Mouse (Mus musculus): ENCODE results near the gene Cox15. TPM values are rescaled to one million over a fixed set of nuclear protein-coding genes. Genes with fewer than 3 reads are reported as not detected.

Cox15 gene
- total and polyA plus RNA-seq, 2 experiments from 2014 or later = 11.0 to 25.7 TPM

- DNase-seq (ENCODE audit: low spot score) = no peak
- Histone ChIP-seq H3K4me2 (ENCODE audit: low read depth, low read length) (no peak overlapping the region), H3K27ac (no peak overlapping the region), H3K4me1 (ENCODE audit: insufficient read depth, low read length) (no peaks in the 10 kb centered on the region), H3K9me3 (ENCODE audit: low read length) (no peaks in the 10 kb centered on the region), H3K9ac (replicated peaks; ENCODE audit: low read length) (no peak overlapping the region), H3K27me3 (ENCODE audit: insufficient read depth, low read length) (no peaks in the 10 kb centered on the region), H3K36me3 (ENCODE audit: insufficient read depth, low read length) (peaks cover 56% of the 10 kb centered on the region), H3K4me3 (ENCODE audit: low read length) (no peak overlapping the region)
- no peak for TF ChIP-seq CTCF (IDR thresholded peaks at IDR 0.05; ENCODE audit: low read depth)
- no peak for ATAC-seq
- WGBS = 93% methylated on average over 3 of the region's 3 CpGs
Observed at GRCm38 (mm10) chr19:43745740-43746139, 7.1 kb downstream of the Cox15 start.

GRCm38 (mm10) chr19:43743401-43743800 is 9.4 kb downstream of the Cox15 start:
- H3K4me2 ChIP-seq (ENCODE audit: low read depth, low read length) = no peak overlapping the region
- no peak overlapping the region for H3K9ac ChIP-seq (replicated peaks; ENCODE audit: low read length)
- ATAC-seq (no peak), DNase-seq (ENCODE audit: low spot score) (no peak)
- no peaks in the 10 kb centered on the region for H3K9me3 ChIP-seq (ENCODE audit: low read length)
- peaks cover 43% of the 10 kb centered on the region for H3K36me3 ChIP-seq (ENCODE audit: insufficient read depth, low read length)
- TF ChIP-seq CTCF (IDR thresholded peaks at IDR 0.05; ENCODE audit: low read depth) = no peak
- 95% methylated on average over 7 of the region's 7 CpGs for WGBS
- H3K4me3 ChIP-seq (ENCODE audit: low read length) = no peak overlapping the region
- no peak overlapping the region for H3K27ac ChIP-seq
- H3K4me1 ChIP-seq (ENCODE audit: insufficient read depth, low read length) = no peaks in the 10 kb centered on the region
- H3K27me3 ChIP-seq (ENCODE audit: insufficient read depth, low read length) = no peaks in the 10 kb centered on the region

DNA sequence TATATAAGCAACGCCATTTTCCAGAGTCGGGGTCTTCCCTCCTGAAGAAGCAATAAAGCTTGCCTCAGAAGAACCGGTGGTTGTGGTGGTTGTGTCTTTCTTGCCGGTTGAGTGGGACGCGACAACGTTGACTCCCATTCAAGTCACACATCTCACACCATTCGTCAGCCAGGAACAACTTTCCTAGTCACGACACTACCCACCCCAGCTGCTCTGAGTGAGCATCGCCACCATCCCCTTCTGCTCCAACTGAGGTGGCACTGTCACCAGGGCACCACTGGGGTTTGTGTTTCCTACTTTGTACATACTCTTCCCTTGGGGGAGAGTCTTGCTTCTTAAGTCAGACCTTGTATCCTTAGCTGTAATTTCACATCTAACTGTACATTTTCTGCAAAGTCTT is 14.4 kb downstream of the Cox15 start:
- WGBS = 96% methylated on average over 10 of the region's 10 CpGs
- no peak for DNase-seq (ENCODE audit: low spot score)
- H3K36me3 ChIP-seq (ENCODE audit: insufficient read depth, low read length) = peaks cover 45% of the 10 kb centered on the region

DNA sequence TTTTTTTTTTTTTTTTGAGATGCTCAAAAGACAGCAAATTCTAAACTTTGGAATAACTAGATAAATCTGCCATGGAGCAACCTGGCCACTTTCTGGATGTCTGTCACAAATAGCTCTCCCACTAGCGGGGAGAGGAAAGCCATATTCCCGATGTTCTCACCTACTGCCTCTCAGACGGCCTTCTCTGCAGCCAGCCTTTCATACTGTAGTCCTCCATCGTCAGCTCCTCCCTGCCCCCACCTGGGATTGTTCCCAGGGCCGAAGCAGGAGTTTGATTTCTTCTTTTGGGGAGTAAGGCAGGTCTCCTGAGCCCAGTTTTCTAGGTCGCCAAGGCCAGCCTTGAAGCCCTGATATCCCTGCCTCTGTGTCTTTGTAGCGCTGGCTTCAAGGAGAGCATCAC is 21.6 kb downstream of the Cox15 start:
- 71% methylated on average over 7 of the region's 7 CpGs for WGBS
- H3K4me2 ChIP-seq (ENCODE audit: low read depth, low read length) = no peak overlapping the region
- no peak for TF ChIP-seq CTCF (IDR thresholded peaks at IDR 0.05; ENCODE audit: low read depth)
- H3K36me3 ChIP-seq (ENCODE audit: insufficient read depth, low read length) = peaks cover 21% of the 10 kb centered on the region
- no peaks in the 10 kb centered on the region for H3K27me3 ChIP-seq (ENCODE audit: insufficient read depth, low read length)
- no peaks in the 10 kb centered on the region for H3K9me3 ChIP-seq (ENCODE audit: low read length)
- no peak overlapping the region for H3K4me3 ChIP-seq (ENCODE audit: low read length)
- H3K27ac ChIP-seq = no peak overlapping the region
- H3K9ac ChIP-seq (replicated peaks; ENCODE audit: low read length) = no peak overlapping the region
- no peaks in the 10 kb centered on the region for H3K4me1 ChIP-seq (ENCODE audit: insufficient read depth, low read length)
- DNase-seq (ENCODE audit: low spot score) (no peak), ATAC-seq (no peak)

More for the DNA sequence above, 14.4 kb downstream of the Cox15 start:
- no peaks in the 10 kb centered on the region for H3K27me3 ChIP-seq (ENCODE audit: insufficient read depth, low read length)
- no peak for TF ChIP-seq CTCF (IDR thresholded peaks at IDR 0.05; ENCODE audit: low read depth)
- H3K4me2 ChIP-seq (ENCODE audit: low read depth, low read length) = no peak overlapping the region
- H3K4me3 ChIP-seq (ENCODE audit: low read length) = no peak overlapping the region
- no peak overlapping the region for H3K9ac ChIP-seq (replicated peaks; ENCODE audit: low read length)
- no peak for ATAC-seq
- no peaks in the 10 kb centered on the region for H3K4me1 ChIP-seq (ENCODE audit: insufficient read depth, low read length)
- no peaks in the 10 kb centered on the region for H3K9me3 ChIP-seq (ENCODE audit: low read length)
- no peak overlapping the region for H3K27ac ChIP-seq

- no peak overlapping the region for H3K9ac ChIP-seq (replicated peaks; ENCODE audit: low read length)
- H3K4me2 ChIP-seq (ENCODE audit: low read depth, low read length) = peak overlapping the region; percentile 43; the same call in 1 of the 2 replicates
- no peaks in the 10 kb centered on the region for H3K27me3 ChIP-seq (ENCODE audit: insufficient read depth, low read length)
- H3K4me3 ChIP-seq (ENCODE audit: low read length) = peak overlapping the region; percentile 12; the same call in 1 of the 2 replicates
- 39% methylated on average over 8 of the region's 8 CpGs for WGBS
- H3K27ac ChIP-seq = no peak overlapping the region
- H3K9me3 ChIP-seq (ENCODE audit: low read length) = no peaks in the 10 kb centered on the region
- TF ChIP-seq CTCF (IDR thresholded peaks at IDR 0.05; ENCODE audit: low read depth) = no peak
- ATAC-seq (no peak), DNase-seq (ENCODE audit: low spot score) (no peak)
- H3K4me1 ChIP-seq (ENCODE audit: insufficient read depth, low read length) = no peaks in the 10 kb centered on the region
- peaks cover 24% of the 10 kb centered on the region for H3K36me3 ChIP-seq (ENCODE audit: insufficient read depth, low read length)
Observed at GRCm38 (mm10) chr19:43730037-43730428, 22.8 kb downstream of the Cox15 start.

GRCm38 (mm10) chr19:43729296-43730036 is 23.3 kb downstream of the Cox15 start:
- TF ChIP-seq CTCF (IDR thresholded peaks at IDR 0.05; ENCODE audit: low read depth) = no peak
- Histone ChIP-seq H3K36me3 (ENCODE audit: insufficient read depth, low read length) (peaks cover 24% of the 10 kb centered on the region), H3K4me2 (ENCODE audit: low read depth, low read length) (peak overlapping the region; percentile 43), H3K4me1 (ENCODE audit: insufficient read depth, low read length) (no peaks in the 10 kb centered on the region), H3K9me3 (ENCODE audit: low read length) (no peaks in the 10 kb centered on the region), H3K9ac (replicated peaks; ENCODE audit: low read length) (no peak overlapping the region), H3K27me3 (ENCODE audit: insufficient read depth, low read length) (no peaks in the 10 kb centered on the region), H3K4me3 (ENCODE audit: low read length) (peak overlapping the region; percentile 12; the same call in 1 of the 2 replicates), H3K27ac (no peak overlapping the region)
- 44% methylated on average over 22 of the region's 22 CpGs for WGBS
- DNase-seq (ENCODE audit: low spot score) (no peak), ATAC-seq (no peak)

DNA sequence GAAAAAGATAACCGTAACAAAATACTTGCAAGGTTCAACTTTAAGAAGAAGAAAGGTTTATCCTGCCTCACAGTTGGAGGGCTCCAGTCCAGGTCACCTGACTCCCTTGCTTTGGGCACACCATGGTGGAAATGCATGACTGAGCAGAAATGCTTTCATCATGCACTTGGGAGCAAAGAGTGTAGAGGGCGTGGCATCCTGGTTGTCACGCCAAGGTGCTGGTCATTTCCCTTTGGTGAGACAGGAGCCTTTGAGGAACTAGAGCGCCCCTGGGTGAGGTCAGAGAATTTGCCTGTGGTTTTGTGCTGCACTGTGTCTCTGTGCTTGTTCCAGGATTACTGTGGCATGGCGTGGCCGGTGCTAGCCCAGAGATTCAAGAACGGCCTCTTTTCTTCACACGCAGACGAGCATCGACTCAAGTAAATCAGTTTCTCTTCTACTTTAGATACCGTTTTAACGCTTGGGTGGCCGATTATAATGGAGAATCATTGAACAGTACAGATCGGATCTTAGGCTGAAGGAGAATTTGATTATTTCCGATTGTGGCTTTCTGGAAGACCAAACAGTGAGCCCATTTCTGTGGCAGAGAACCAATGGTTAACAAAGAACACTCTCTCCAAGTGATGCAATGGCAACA is 26.2 kb downstream of the Cox15 start:
- no peak overlapping the region for H3K4me3 ChIP-seq (ENCODE audit: low read length)
- no peak overlapping the region for H3K27ac ChIP-seq
- H3K9ac ChIP-seq (replicated peaks; ENCODE audit: low read length) = no peak overlapping the region
- no peak overlapping the region for H3K4me2 ChIP-seq (ENCODE audit: low read depth, low read length)
- DNase-seq (ENCODE audit: low spot score) (no peak), ATAC-seq (no peak)
- TF ChIP-seq CTCF (IDR thresholded peaks at IDR 0.05; ENCODE audit: low read depth) = no peak
- WGBS = 78% methylated on average over 15 of the region's 15 CpGs
- no peaks in the 10 kb centered on the region for H3K27me3 ChIP-seq (ENCODE audit: insufficient read depth, low read length)
- no peaks in the 10 kb centered on the region for H3K9me3 ChIP-seq (ENCODE audit: low read length)
- no peaks in the 10 kb centered on the region for H3K4me1 ChIP-seq (ENCODE audit: insufficient read depth, low read length)
- peaks cover 24% of the 10 kb centered on the region; the same call in 1 of the 2 replicates for H3K36me3 ChIP-seq (ENCODE audit: insufficient read depth, low read length)

Data from hindbrain, postnatal 0 days (tissue).